Mouse (Mus musculus): ENCODE measurements around the gene Ech1.

GRCm38 (mm10) chr7:28789235-28789634, 35.8 kb upstream of the Ech1 start:
- TF ChIP-seq CTCF (conservative IDR thresholded peaks at IDR 0.05; ENCODE audit: insufficient read depth, insufficient read length, low read depth, low read length) (no peak), POLR2A (IDR thresholded peaks at IDR 0.05; ENCODE audit: low read depth, low read length) (no peak)

Data from kidney, adult 2 months (tissue).